Mouse (Mus musculus) neural tube, embryonic 14.5 days (tissue): ENCODE measurements around the gene Smarca4. TPM values are rescaled to one million over a fixed set of nuclear protein-coding genes. Genes with fewer than 3 reads are reported as not detected.
A peak's percentile ranks its signal among the peaks of the same experiment; 100 is the strongest.
"Not testable (repeated sequence)": the region's sequence is repeated elsewhere in the genome, so short reads cannot be mapped to it uniquely, and the experiment has no call there.

Experiments used
- ATAC-seq: fragments of 200-750 bp; cut with Nextera tagmentation; 2 replicates; pipeline ENCODE4 v1.8.0; 2017; ENCODE audit warnings: low read depth, mild to moderate bottlenecking, moderate TSS enrichment, moderate library complexity
- H3K27ac ChIP-seq: fragments of 300-500 bp; sonication (generic); 2 replicates; pipeline ENCODE4 v1.5.1; 2014; ENCODE audit warnings: low read depth, mild to moderate bottlenecking, control low read depth, low read length, moderate library complexity, mixed read lengths
- H3K27me3 ChIP-seq: fragments of 300-500 bp; sonication (generic); 2 replicates; pipeline ENCODE4 v1.6.1; 2014; ENCODE audit warnings: low read length; ENCODE audit not compliant: control insufficient read depth, insufficient read depth
- H3K36me3 ChIP-seq: fragments of 300-500 bp; sonication (generic); 2 replicates; pipeline ENCODE4 v1.6.1; 2014; ENCODE audit warnings: low read length, mixed read lengths; ENCODE audit not compliant: control insufficient read depth, insufficient read depth
- H3K4me1 ChIP-seq: fragments of 300-500 bp; sonication (generic); 2 replicates; pipeline ENCODE4 v1.6.1; 2014; ENCODE audit warnings: low read length; ENCODE audit not compliant: control insufficient read depth, insufficient read depth
- H3K4me2 ChIP-seq: fragments of 300-500 bp; sonication (generic); 2 replicates; pipeline ENCODE4 v1.6.1; 2014; ENCODE audit warnings: mild to moderate bottlenecking, low read depth, low read length, control low read depth
- H3K4me3 ChIP-seq: fragments of 300-500 bp; sonication (generic); 2 replicates; pipeline ENCODE4 v1.5.1; 2014; ENCODE audit warnings: low read depth, low read length, control low read depth, mixed read lengths
- H3K9ac ChIP-seq: fragments of 300-500 bp; sonication (generic); replicated peaks from 2 replicates; pipeline ENCODE4 v1.6.1; 2014; ENCODE audit warnings: low read depth, mild to moderate bottlenecking, control low read depth, low read length, mixed read lengths
- H3K9me3 ChIP-seq: fragments of 300-500 bp; sonication (generic); 2 replicates; pipeline ENCODE4 v1.6.1; 2016; ENCODE audit warnings: low read length; ENCODE audit not compliant: control insufficient read depth
- WGBS: fragments of 180-500 bp; shearing (Covaris S2); extraction: QIAGEN DNeasy Blood & Tissue Kit; methylation state at CpG from one replicate; pipeline ENCODE4 v1.1.7; 2014; 5-methylcytosine and 5-hydroxymethylcytosine counted together
- polyA plus RNA-seq: library from polyadenylated mRNA; unstranded; fragments of >200 nt; fragmentation: Nextera tagmentation; extraction: Ambion mirVana; gene quantifications from 2 replicates; pipeline ENCODE4 v1.2.1, GENCODE M21; 2014

Gene Smarca4
- polyA plus RNA-seq, 1 experiment from 2014 or later, result 138 TPM

DNA sequence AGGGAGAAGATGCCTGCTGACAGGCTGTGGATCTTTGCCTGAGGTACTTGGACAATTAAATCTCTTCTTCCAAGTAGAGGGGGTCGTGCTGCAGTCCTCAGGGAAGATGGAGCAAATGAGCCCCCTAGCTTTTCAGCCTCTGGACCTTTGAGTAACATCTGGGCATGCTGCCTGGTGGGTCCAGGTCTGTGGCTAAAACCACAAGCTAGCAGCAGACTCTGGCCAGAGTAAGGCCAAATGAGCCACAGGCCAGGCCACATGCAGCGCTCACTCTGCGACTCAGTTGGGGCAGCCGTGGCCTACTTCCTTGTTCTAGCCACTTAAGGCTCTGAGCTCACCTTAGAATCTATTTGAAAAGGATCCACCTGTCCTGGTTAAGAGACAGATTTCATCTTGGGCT, 76.5 kb downstream of the Smarca4 start:
- Histone ChIP-seq H3K4me3 (no peak overlapping the region), H3K9me3 (no peaks in the 10 kb centered on the region), H3K4me1 (no peaks in the 10 kb centered on the region), H3K27me3 (no peaks in the 10 kb centered on the region), H3K36me3 (peaks cover 63% of the 10 kb centered on the region), H3K4me2 (no peak overlapping the region), H3K27ac (no peak overlapping the region), H3K9ac (no peak overlapping the region)
- WGBS, result 97% methylated on average over 4 of the region's 4 CpGs
- ATAC-seq, result no peak

DNA sequence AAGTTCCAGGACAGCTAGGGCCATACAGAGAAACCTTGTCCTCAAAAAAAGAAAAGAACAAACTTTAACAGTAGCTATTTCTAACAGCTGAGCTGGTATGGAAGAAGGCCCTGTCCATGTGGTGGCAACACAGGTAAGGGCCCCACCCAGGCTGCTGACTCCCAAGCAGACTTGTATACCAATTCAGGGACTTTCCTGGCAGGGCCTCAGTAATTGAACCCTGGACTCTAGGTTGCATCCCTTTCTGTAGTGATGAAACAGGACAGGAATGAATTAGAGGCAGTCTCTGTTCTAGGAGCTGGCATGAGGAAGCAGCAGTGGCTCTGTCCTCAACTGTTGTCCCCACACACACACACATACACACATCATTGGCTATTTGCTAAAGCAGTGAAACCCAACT, 78.1 kb downstream of the Smarca4 start:
- Histone ChIP-seq H3K9me3 (no peaks in the 10 kb centered on the region), H3K36me3 (peaks cover 55% of the 10 kb centered on the region), H3K9ac (no peak overlapping the region), H3K27ac (no peak overlapping the region), H3K4me3 (no peak overlapping the region), H3K27me3 (no peaks in the 10 kb centered on the region), H3K4me2 (no peak overlapping the region), H3K4me1 (no peaks in the 10 kb centered on the region)
- no peak for ATAC-seq

DNA sequence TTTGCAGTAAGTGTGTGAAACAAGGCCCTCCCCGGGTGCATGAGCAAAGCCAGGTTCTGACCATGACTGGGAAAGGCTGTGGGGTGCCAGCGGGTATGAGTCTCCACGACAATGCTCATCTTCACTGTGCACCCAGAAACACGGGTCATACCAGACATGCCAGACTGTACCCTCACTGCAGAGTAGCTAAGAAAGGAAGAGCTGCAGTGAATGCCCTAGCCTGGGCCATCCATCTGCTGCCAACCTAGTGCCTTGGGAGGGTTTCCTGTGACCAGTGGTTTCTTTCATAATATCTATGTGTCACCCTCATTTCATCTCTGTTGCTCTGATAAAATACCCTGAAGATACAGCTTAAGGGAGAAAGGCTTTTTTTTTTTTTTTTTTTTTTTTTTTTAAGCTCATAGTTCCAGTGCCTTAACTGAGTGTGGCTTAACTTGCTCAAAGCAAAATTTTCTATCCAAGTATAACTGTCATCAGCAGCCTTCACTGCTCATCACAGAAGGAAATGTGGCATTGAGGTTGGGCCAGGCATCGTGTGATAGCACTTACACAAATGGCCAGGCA, 79.3 kb downstream of the Smarca4 start:
- Histone ChIP-seq H3K9ac (no peak overlapping the region), H3K4me1 (no peaks in the 10 kb centered on the region), H3K4me2 (no peak overlapping the region), H3K9me3 (no peaks in the 10 kb centered on the region), H3K36me3 (peaks cover 59% of the 10 kb centered on the region), H3K27me3 (no peaks in the 10 kb centered on the region), H3K4me3 (no peak overlapping the region), H3K27ac (no peak overlapping the region)
- ATAC-seq, result no peak
- WGBS, result 94% methylated on average over 5 of the region's 5 CpGs

DNA sequence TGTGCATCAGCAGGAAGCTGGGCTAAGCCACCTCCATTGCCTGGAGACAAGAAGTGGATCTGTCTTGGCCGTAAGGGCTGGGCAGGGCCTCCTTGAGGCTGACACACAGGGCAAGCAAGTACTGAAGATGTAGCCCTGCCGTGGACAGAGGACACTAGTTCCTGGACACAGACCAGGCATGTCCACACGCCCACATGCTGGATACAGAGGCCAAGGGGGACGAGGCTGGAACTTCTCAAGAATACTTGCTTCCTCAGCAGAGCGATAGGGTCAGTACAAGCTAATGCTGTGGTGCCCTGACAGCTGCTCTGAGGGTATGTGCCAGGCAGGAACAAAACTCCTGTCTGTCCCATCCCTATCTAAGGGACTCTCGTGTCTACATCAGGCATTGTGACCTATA, 81.2 kb downstream of the Smarca4 start:
- WGBS, result 88% methylated on average over 6 of the region's 6 CpGs
- Histone ChIP-seq H3K27ac (no peak overlapping the region), H3K9me3 (no peaks in the 10 kb centered on the region), H3K4me3 (no peak overlapping the region), H3K4me1 (no peaks in the 10 kb centered on the region), H3K4me2 (no peak overlapping the region), H3K9ac (no peak overlapping the region), H3K27me3 (no peaks in the 10 kb centered on the region), H3K36me3 (peaks cover 73% of the 10 kb centered on the region)
- no peak for ATAC-seq

DNA sequence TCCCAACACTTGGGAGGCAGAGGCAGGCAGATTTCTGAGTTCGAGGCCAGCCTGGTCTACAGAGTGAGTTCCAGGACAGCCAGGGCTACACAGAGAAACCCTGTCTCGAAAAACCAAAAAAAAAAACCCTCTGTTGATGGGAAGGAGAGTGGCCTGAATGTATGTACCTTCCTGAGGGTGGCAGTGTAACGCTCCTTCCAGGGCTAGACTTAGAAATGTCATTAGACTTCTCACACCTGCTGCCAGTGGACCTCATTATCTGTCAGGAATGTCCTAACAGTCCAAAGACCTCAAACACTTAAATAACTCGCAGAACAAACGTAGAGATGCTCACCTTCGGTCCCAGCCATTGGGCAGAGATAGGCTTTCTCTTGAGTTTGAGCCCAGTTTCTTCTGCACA, 83.3 kb downstream of the Smarca4 start:
- ATAC-seq, result not testable (repeated sequence)
- WGBS, result 94% methylated on average over 6 of the region's 6 CpGs

DNA sequence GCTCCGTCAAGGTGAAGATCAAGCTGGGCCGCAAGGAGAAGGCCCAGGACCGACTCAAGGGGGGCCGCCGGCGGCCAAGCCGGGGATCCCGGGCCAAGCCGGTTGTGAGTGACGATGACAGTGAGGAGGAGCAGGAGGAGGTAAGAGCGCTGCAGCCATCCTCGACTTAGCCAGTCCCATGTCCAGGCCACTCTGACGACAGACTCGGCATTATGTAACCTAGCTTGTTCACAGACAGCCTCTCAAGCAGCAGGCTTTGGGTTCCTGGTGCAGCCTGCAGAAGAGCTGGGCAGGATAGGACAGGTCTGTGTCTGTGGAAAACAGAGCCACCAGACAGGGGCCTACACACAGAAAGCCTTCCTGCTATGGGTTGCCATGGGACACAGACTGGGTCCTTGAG, 85.1 kb downstream of the Smarca4 start:
- peaks cover 72% of the 10 kb centered on the region for H3K36me3 ChIP-seq

More for the DNA sequence above, 83.3 kb downstream of the Smarca4 start:
- H3K4me2 ChIP-seq, H3K9me3 ChIP-seq, H3K27ac ChIP-seq, H3K4me1 ChIP-seq, H3K4me3 ChIP-seq, H3K9ac ChIP-seq, H3K27me3 ChIP-seq: not testable (repeated sequence)
- H3K36me3 ChIP-seq, result peaks cover 70% of the 10 kb centered on the region

DNA sequence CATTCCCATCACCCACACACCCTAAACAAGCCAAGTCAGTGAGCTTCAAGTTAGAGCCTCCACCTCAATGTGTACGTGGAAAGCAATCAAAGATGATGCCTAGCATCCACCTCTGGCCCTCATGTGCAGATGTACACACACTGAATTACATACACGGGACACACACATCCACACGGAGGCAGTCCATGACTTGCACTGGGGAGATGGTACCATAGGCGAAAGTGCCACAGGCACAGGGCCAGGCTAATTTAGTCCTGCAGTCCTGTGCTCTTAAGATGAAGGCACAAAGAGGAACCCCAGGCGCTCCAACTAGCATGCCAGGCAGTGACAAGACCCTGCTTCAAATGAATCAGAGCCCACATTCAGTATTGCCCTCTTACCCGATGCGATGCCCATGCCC, 87.5 kb downstream of the Smarca4 start:
- Histone ChIP-seq H3K27ac (no peak overlapping the region), H3K4me3 (no peak overlapping the region), H3K27me3 (no peaks in the 10 kb centered on the region), H3K36me3 (peaks cover 68% of the 10 kb centered on the region), H3K9me3 (no peaks in the 10 kb centered on the region), H3K4me1 (no peaks in the 10 kb centered on the region), H3K4me2 (no peak overlapping the region), H3K9ac (no peak overlapping the region)
- no peak for ATAC-seq
- WGBS, result 97% methylated on average over 7 of the region's 7 CpGs

More for the DNA sequence above, 85.1 kb downstream of the Smarca4 start:
- Histone ChIP-seq H3K27me3 (no peaks in the 10 kb centered on the region), H3K27ac (no peak overlapping the region), H3K4me2 (no peak overlapping the region), H3K4me1 (no peaks in the 10 kb centered on the region), H3K4me3 (no peak overlapping the region), H3K9ac (no peak overlapping the region), H3K9me3 (no peaks in the 10 kb centered on the region)
- no peak for ATAC-seq
- WGBS, result 95% methylated on average over 14 of the region's 14 CpGs

DNA sequence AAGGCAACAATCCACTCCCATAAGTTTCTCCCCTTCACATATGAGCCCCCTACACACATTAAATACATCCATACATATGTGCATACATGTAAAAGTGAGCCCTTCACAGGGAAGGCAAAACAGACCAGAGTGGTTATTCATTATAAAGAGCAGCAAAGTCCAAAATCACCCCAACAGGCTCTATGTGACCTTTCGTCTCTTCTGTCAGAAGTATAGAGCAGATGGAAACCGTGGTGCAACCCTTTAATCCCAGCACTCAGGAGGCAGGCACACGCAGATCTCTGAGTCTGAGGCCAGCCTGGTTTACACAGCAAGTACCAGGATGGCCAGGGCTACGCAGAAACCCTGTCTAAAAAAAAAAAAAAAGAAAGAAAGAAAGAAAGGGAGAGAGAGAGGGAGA, 90.1 kb downstream of the Smarca4 start:
- H3K27me3 ChIP-seq, result no peaks in the 10 kb centered on the region
- H3K4me1 ChIP-seq, result no peaks in the 10 kb centered on the region
- H3K9me3 ChIP-seq, result no peaks in the 10 kb centered on the region
- H3K4me2 ChIP-seq, result no peak overlapping the region
- H3K9ac ChIP-seq, result no peak overlapping the region
- WGBS, result 93% methylated on average over 4 of the region's 4 CpGs
- no peak overlapping the region for H3K4me3 ChIP-seq
- no peak overlapping the region for H3K27ac ChIP-seq
- ATAC-seq, result no peak
- peaks cover 48% of the 10 kb centered on the region for H3K36me3 ChIP-seq

DNA sequence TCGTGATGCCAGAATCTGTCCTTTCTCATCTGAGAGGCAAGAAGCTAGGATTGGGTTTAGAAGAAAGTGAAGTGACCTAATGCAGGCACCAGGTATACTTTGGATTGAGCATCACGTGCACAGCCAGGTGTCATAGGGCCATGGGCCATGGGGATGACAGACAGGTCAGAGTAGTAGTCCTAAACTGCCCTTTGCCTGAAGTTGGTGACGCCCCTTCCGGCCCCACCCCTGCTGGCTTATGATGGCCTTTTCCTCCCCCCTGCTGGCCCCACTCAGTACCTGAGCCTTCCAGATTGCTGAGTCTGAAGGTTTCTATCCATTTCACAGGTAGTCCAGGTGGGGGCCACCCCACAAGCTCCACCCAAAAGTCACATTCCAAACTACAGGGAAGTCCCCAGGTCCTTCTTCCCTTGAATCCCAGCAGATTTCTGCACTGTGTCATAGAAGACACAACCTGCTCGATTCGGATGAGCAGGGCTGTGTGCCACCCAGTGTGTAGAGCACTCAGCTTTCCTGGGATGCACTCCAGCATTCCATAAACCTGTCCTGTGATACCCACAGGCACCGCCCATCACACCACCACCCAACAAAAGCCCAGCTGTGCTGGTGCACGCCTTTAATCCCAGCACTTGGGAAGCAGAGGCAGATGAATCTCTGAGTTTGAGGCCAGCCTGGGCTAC, 90.8 kb downstream of the Smarca4 start:
- no peaks in the 10 kb centered on the region for H3K4me1 ChIP-seq
- ATAC-seq, result 0 out of 2 replicates have a peak, but pooled peaks have one; percentile 29
- peaks cover 41% of the 10 kb centered on the region for H3K36me3 ChIP-seq
- no peaks in the 10 kb centered on the region for H3K9me3 ChIP-seq
- H3K27ac ChIP-seq, result no peak overlapping the region
- H3K4me2 ChIP-seq, result no peak overlapping the region
- H3K9ac ChIP-seq, result no peak overlapping the region
- no peaks in the 10 kb centered on the region for H3K27me3 ChIP-seq
- no peak overlapping the region for H3K4me3 ChIP-seq
- 88% methylated on average over 8 of the region's 8 CpGs for WGBS
